Comparison of ENCODE assay signal across 8 mouse cellular contexts in genomic region chr1:90051347-90051746, GRCm38 (mm10). TPM values are rescaled to one million over a fixed set of nuclear protein-coding genes. Genes with fewer than 3 reads are reported as not detected.
DNase-seq lines count a peak whose midpoint lies in the region; ATAC-seq and TF ChIP-seq lines count a peak whose summit lies in the region.

No protein-coding gene starts in this region.

- ATAC-seq in liver, embryonic 11.5 days (replicated peaks; ENCODE audit: low FRiP score), result no peak
- peak; percentile 88 for ATAC-seq in Patski
- no peak for ATAC-seq in neural tube, embryonic 11.5 days (ENCODE audit: insufficient read depth, low FRiP score, low TSS enrichment)
- no peak for ATAC-seq in activated CD4-positive, CD25-positive, alpha-beta regulatory T cell, adult 4 months

- peaks cover 3% of the 10 kb centered on the region; the same call in 1 of the 2 replicates for H3K4me1 ChIP-seq in liver, embryonic 11.5 days (replicated peaks; ENCODE audit: control insufficient read depth, insufficient read depth, low read length)
- 0 out of 2 replicates have a peak, but pooled peaks cover 6% of the 10 kb centered on the region for H3K4me1 ChIP-seq in neural tube, embryonic 11.5 days (ENCODE audit: control insufficient read depth, insufficient read depth, low read length)

- H3K27ac ChIP-seq in liver, embryonic 11.5 days (ENCODE audit: low read depth, low read length), result no peak overlapping the region
- H3K27ac ChIP-seq in neural tube, embryonic 11.5 days (ENCODE audit: low read depth, low read length), result no peak overlapping the region

- H3K36me3 ChIP-seq in liver, embryonic 11.5 days (ENCODE audit: control insufficient read depth, insufficient read depth, low read length), result no peaks in the 10 kb centered on the region
- no peaks in the 10 kb centered on the region for H3K36me3 ChIP-seq in neural tube, embryonic 11.5 days (ENCODE audit: control insufficient read depth, insufficient read depth, low read length)

- H3K4me2 ChIP-seq in liver, embryonic 11.5 days, result no peak overlapping the region
- no peak overlapping the region for H3K4me2 ChIP-seq in neural tube, embryonic 11.5 days (ENCODE audit: low read depth)

- in situ Hi-C loops in Patski (cut with MboI; ENCODE audit: low pct_unique_long_range_greater_than_20kb), result no loop called here

- H3K9me3 ChIP-seq in liver, embryonic 11.5 days (ENCODE audit: control insufficient read depth, low read length), result no peaks in the 10 kb centered on the region
- no peaks in the 10 kb centered on the region for H3K9me3 ChIP-seq in neural tube, embryonic 11.5 days (ENCODE audit: control insufficient read depth, low read length)

- no peaks in the 10 kb centered on the region for H3K27me3 ChIP-seq in liver, embryonic 11.5 days (replicated peaks; ENCODE audit: control insufficient read depth, insufficient read depth, low read length)
- no peaks in the 10 kb centered on the region for H3K27me3 ChIP-seq in Patski
- H3K27me3 ChIP-seq in neural tube, embryonic 11.5 days (ENCODE audit: control insufficient read depth, insufficient read depth, low read length), result no peaks in the 10 kb centered on the region

- peak; percentile 41 for DNase-seq in liver
- no peak for DNase-seq in liver, embryonic 11.5 days (ENCODE audit: low spot score)
- peak; percentile 79 for DNase-seq in Patski (ENCODE audit: low read depth, low spot score)
- peak; percentile 27 for DNase-seq in cerebellum, adult 8-10 months
- peak; percentile 31 for DNase-seq in gastrocnemius, postnatal 25 days
- peak; percentile 59 to 70 for DNase-seq in left cerebral cortex, adult 18-20 months (ENCODE audit: low spot score in 2 of 2)
- DNase-seq in neural tube, embryonic 11.5 days (ENCODE audit: low spot score), result peak; percentile 64

- 30% methylated on average over 5 of the region's 5 CpGs for WGBS in liver, embryonic 11.5 days
- 26% methylated on average over 5 of the region's 5 CpGs for WGBS in neural tube, embryonic 11.5 days

- CTCF ChIA-PET in Patski (lab: Charles Lee), result interaction anchor here (0.7 to 2.4 kb wide), 9 partner anchors 9 to 543 kb away, joined by 3 to 12 read pairs (median 4); partner anchors contain the start of genes Ackr3 and Asb18

- H3K4me3 ChIP-seq in liver, embryonic 11.5 days (ENCODE audit: low read depth, low read length), result no peak overlapping the region
- no peak overlapping the region for H3K4me3 ChIP-seq in neural tube, embryonic 11.5 days (ENCODE audit: low read depth, low read length)

- TF ChIP-seq CTCF in Patski (IDR thresholded peaks at IDR 0.05), result peak; percentile 82

- H3K9ac ChIP-seq in liver, embryonic 11.5 days (ENCODE audit: low read depth, low read length), result no peak overlapping the region
- H3K9ac ChIP-seq in neural tube, embryonic 11.5 days (ENCODE audit: low read length), result no peak overlapping the region

- POLR2A ChIA-PET in Patski (lab: Charles Lee), result interaction anchor here (0.6 kb wide), 1 partner anchor 151 kb away, joined by 3 read pairs; no protein-coding TSS in a partner anchor

RNA-seq across cellular contexts. Expression of gene Asb18, which starts 36.9 kb away (rescaled TPM):
- polyA plus RNA-seq in liver, embryonic 11.5 days (2014; fragmentation: Nextera tagmentation; extraction: Ambion mirVana), result not detected in 2 replicates
- not detected for polyA plus RNA-seq in Patski (2021)
- 10 to 100 TPM; 19.9 to 22.6 TPM for total RNA-seq in gastrocnemius, postnatal 25 days (2021)
- total RNA-seq in left cerebral cortex, adult 18-20 months (2021), result under 1 TPM; 0.84 to 0.98 TPM
- polyA plus RNA-seq in neural tube, embryonic 11.5 days (2014; fragmentation: Nextera tagmentation; extraction: Ambion mirVana), result 0.20 and 0.38 TPM in 2 replicates
- polyA plus RNA-seq in activated CD4-positive, CD25-positive, alpha-beta regulatory T cell, adult 4 months (2017; shearing (Covaris generic)), result not detected
